Mouse (Mus musculus): ENCODE results near the gene Trip11. TPM values are rescaled to one million over a fixed set of nuclear protein-coding genes. Genes with fewer than 3 reads are reported as not detected.

Gene Trip11
- polyA plus RNA-seq, 1 experiment from 2014 or later: 23.4 TPM

GRCm38 (mm10) chr12:101801051-101801450, 112.0 kb downstream of the Trip11 start:
- WGBS: 65% methylated on average over 3 of the region's 3 CpGs

GRCm38 (mm10) chr12:101798189-101798922, 114.7 kb downstream of the Trip11 start:
- 64% methylated on average over 7 of the region's 7 CpGs for WGBS
- Histone ChIP-seq H3K9me3 (replicated peaks) (no peaks in the 10 kb centered on the region), H3K9ac (no peak overlapping the region), H3K4me2 (no peak overlapping the region), H3K4me3 (no peak overlapping the region), H3K36me3 (no peaks in the 10 kb centered on the region), H3K27me3 (replicated peaks) (no peaks in the 10 kb centered on the region), H3K4me1 (replicated peaks) (no peaks in the 10 kb centered on the region), H3K27ac (ENCODE audit: poor library complexity, severe bottlenecking) (no peak overlapping the region)
- ATAC-seq (ENCODE audit: insufficient number of reproducible peaks, low FRiP score): no peak

More at GRCm38 (mm10) chr12:101801051-101801450, 112.0 kb downstream of the Trip11 start:
- no peaks in the 10 kb centered on the region for H3K4me1 ChIP-seq (replicated peaks)
- H3K9ac ChIP-seq: no peak overlapping the region
- H3K4me2 ChIP-seq: no peak overlapping the region
- H3K9me3 ChIP-seq (replicated peaks): no peaks in the 10 kb centered on the region
- H3K4me3 ChIP-seq: no peak overlapping the region
- no peaks in the 10 kb centered on the region for H3K27me3 ChIP-seq (replicated peaks)
- no peaks in the 10 kb centered on the region for H3K36me3 ChIP-seq
- H3K27ac ChIP-seq (ENCODE audit: poor library complexity, severe bottlenecking): no peak overlapping the region
- no peak for ATAC-seq (ENCODE audit: insufficient number of reproducible peaks, low FRiP score)

DNA sequence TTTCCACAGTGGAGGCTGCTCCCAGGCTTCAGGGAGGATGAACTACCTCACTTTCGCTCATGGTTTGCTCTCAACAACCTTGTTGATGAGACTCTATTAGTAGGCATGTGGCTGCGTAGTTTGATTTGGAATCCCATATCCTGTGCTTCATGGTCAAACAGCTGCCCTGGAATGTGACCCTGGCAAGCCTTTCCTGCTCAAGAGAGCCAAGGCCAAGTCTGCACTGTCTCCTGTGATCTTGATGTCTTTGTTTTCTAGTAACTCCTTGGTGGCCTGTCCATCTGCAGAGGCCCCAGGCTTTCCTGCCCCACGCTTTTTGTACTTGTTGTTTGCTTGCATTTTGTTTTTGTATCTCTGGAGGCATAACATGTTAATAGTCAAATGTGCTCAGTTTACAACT, 118.6 kb downstream of the Trip11 start:
- H3K9ac ChIP-seq: no peak overlapping the region
- no peak overlapping the region for H3K4me2 ChIP-seq
- H3K27me3 ChIP-seq (replicated peaks): no peaks in the 10 kb centered on the region
- ATAC-seq (ENCODE audit: insufficient number of reproducible peaks, low FRiP score): no peak
- no peaks in the 10 kb centered on the region for H3K9me3 ChIP-seq (replicated peaks)
- H3K36me3 ChIP-seq: no peaks in the 10 kb centered on the region
- H3K4me3 ChIP-seq: no peak overlapping the region
- 68% methylated on average over 3 of the region's 3 CpGs for WGBS
- no peaks in the 10 kb centered on the region for H3K4me1 ChIP-seq (replicated peaks)
- no peak overlapping the region for H3K27ac ChIP-seq (ENCODE audit: poor library complexity, severe bottlenecking)

GRCm38 (mm10) chr12:101793221-101793621, 119.8 kb downstream of the Trip11 start:
- Histone ChIP-seq H3K27ac (ENCODE audit: poor library complexity, severe bottlenecking) (no peak overlapping the region), H3K36me3 (no peaks in the 10 kb centered on the region), H3K27me3 (replicated peaks) (no peaks in the 10 kb centered on the region), H3K9me3 (replicated peaks) (no peaks in the 10 kb centered on the region), H3K4me2 (no peak overlapping the region), H3K4me3 (no peak overlapping the region), H3K4me1 (replicated peaks) (no peaks in the 10 kb centered on the region), H3K9ac (no peak overlapping the region)
- 75% methylated on average over 5 of the region's 5 CpGs for WGBS
- ATAC-seq (ENCODE audit: insufficient number of reproducible peaks, low FRiP score): no peak

- Histone ChIP-seq H3K9ac (no peak overlapping the region), H3K4me3 (no peak overlapping the region), H3K4me2 (no peak overlapping the region), H3K9me3 (replicated peaks) (no peaks in the 10 kb centered on the region), H3K4me1 (replicated peaks) (no peaks in the 10 kb centered on the region), H3K27ac (ENCODE audit: poor library complexity, severe bottlenecking) (no peak overlapping the region), H3K27me3 (replicated peaks) (no peaks in the 10 kb centered on the region), H3K36me3 (no peaks in the 10 kb centered on the region)
- ATAC-seq (ENCODE audit: insufficient number of reproducible peaks, low FRiP score): no peak
- 79% methylated on average over 4 of the region's 4 CpGs for WGBS
Observed at GRCm38 (mm10) chr12:101792684-101793083, 120.4 kb downstream of the Trip11 start.

DNA sequence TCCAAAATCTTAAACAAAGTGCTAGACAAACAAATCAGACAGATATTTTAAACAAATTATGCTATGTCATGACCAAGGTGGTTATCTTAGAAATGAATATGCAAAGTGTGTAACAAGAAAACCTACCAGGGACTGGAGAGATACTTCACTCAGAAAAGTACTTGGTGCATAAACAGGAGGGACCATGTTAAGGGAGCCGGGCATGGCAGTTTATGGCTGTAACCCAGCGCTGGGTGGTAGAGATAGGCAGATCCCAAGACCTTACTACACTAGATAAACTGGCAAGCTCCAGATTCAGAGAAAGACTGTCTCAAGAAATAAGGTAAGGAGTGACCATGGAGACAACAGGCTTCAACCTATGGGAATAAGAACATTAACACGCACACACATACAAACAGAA, 123.3 kb downstream of the Trip11 start:
- Histone ChIP-seq H3K27ac (ENCODE audit: poor library complexity, severe bottlenecking) (no peak overlapping the region), H3K4me3 (no peak overlapping the region), H3K27me3 (replicated peaks) (no peaks in the 10 kb centered on the region), H3K4me1 (replicated peaks) (no peaks in the 10 kb centered on the region), H3K4me2 (no peak overlapping the region), H3K9ac (no peak overlapping the region), H3K9me3 (replicated peaks) (peaks cover 3% of the 10 kb centered on the region; the same call in 1 of the 2 replicates), H3K36me3 (no peaks in the 10 kb centered on the region)
- 82% methylated on average over 3 of the region's 3 CpGs for WGBS
- ATAC-seq (ENCODE audit: insufficient number of reproducible peaks, low FRiP score): no peak

DNA sequence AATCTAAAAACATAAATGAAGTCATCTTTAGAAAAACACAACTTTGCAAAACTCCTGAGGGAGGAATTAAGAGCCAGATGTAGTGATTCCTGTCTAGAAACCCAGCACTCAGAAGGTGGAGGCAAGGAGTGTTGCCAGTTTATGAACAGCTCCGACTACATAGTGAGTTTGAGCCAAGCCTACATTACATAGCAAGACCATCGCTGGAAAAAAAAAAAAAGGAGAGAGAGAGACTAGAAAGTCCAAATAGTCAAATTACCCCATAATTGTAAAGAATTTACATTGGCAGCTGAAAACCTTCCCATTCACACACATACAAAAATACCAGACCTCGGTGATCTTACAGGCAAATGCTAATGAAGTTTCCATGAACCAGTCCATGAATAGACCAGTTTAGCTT, 123.8 kb downstream of the Trip11 start:
- 72% methylated on average over 3 of the region's 3 CpGs for WGBS
- Histone ChIP-seq H3K4me3 (no peak overlapping the region), H3K27me3 (replicated peaks) (no peaks in the 10 kb centered on the region), H3K4me1 (replicated peaks) (no peaks in the 10 kb centered on the region), H3K27ac (ENCODE audit: poor library complexity, severe bottlenecking) (no peak overlapping the region), H3K36me3 (no peaks in the 10 kb centered on the region), H3K4me2 (no peak overlapping the region), H3K9ac (no peak overlapping the region), H3K9me3 (replicated peaks) (peaks cover 3% of the 10 kb centered on the region; the same call in 1 of the 2 replicates)
- ATAC-seq (ENCODE audit: insufficient number of reproducible peaks, low FRiP score): no peak

Other genes with a start within 250 kb of the Trip11 start
- gene Tc2n, start 194.7 kb downstream of the Trip11 start, polyA plus RNA-seq (2016; fragmentation: Nextera tagmentation; extraction: Ambion mirVana): 0.10 and 0.17 TPM in 2 replicates
- 98.0 and 100 TPM in 2 replicates for gene Fbln5, start 94.2 kb downstream of the Trip11 start, polyA plus RNA-seq (2016; fragmentation: Nextera tagmentation; extraction: Ambion mirVana)
- gene Atxn3, start 45.0 kb upstream of the Trip11 start, polyA plus RNA-seq (2016; fragmentation: Nextera tagmentation; extraction: Ambion mirVana): 10.6 and 11.0 TPM in 2 replicates
- gene Cpsf2, start 62.7 kb upstream of the Trip11 start, polyA plus RNA-seq (2016; fragmentation: Nextera tagmentation; extraction: Ambion mirVana): 26.2 and 27.7 TPM in 2 replicates
- 4.0 and 4.4 TPM in 2 replicates for gene Slc24a4, start 215.5 kb upstream of the Trip11 start, polyA plus RNA-seq (2016; fragmentation: Nextera tagmentation; extraction: Ambion mirVana)

Data from heart, embryonic 12.5 days (tissue).